Mouse (Mus musculus) thymus, adult 2 months (tissue): ENCODE measurements around the gene Fsd2.

Source experiments
- CTCF ChIP-seq: fragments of 200-500 bp; IDR thresholded peaks from 2 replicates; pipeline ENCODE4 v1.5.1; 2012; ENCODE audit warnings: mild to moderate bottlenecking, control low read depth, low read length, moderate library complexity, borderline replicate concordance; ENCODE audit not compliant: control insufficient read depth, poor library complexity, insufficient read depth; ENCODE audit errors: extremely low read depth
- POLR2A ChIP-seq: fragments of 200-500 bp; IDR thresholded peaks from 2 replicates; pipeline ENCODE4 v1.6.1; 2012; ENCODE audit warnings: mild to moderate bottlenecking, low read length, control low read depth, moderate library complexity; ENCODE audit not compliant: control insufficient read depth, poor library complexity, insufficient read depth; ENCODE audit errors: extremely low read depth

DNA sequence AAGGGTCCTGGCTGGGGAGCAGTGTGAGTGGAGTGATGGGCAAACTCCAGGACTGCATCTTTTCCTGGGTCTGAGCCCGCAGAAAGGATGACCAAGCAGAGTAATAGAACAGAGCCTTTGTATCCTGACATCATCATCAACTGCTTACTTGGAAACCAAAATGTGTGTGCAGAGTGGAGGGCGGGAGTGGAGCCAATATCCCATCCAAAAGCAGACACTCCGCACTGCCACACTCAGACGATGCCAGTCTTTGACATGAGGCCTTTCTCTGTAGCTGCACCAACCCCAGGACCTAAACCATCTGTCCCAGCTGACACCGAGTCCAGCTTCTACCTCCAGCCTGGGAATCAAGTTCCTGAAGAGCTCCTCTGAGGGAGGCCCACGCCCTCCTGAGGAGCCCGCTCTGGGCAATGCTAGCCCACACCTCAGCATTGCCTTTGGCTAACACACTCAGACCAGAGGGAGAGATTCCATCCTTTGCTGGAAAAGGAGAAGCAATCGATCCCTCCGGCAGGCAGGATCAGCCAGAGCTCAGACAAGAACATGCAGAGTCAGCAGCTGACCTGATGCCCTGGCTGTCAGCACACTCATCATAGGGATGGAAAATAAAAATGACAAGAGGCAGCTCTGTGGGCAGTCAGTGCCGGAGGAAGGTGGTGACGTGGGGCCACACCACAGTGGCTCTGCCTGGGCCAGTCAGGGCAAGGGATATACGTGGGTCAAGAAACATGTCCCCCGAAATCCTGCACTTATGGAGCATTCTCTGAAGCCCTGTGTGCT, 46.3 kb upstream of the Fsd2 start:
- no peak for TF ChIP-seq CTCF
- TF ChIP-seq POLR2A, result no peak
